Mouse (Mus musculus) lung, embryonic 14.5 days (tissue): ENCODE measurements around the gene Sult1a1. TPM values are rescaled to one million over a fixed set of nuclear protein-coding genes. Genes with fewer than 3 reads are reported as not detected.
"Not testable (repeated sequence)": the region's sequence is repeated elsewhere in the genome, so short reads cannot be mapped to it uniquely, and the experiment has no call there.

Experiments used
- ATAC-seq: fragments of 200-750 bp; cut with Nextera tagmentation; 2 replicates; pipeline ENCODE4 v1.8.0; 2017; ENCODE audit warnings: mild to moderate bottlenecking, moderate TSS enrichment, moderate library complexity; ENCODE audit not compliant: insufficient read depth
- DNase-seq: peaks from one replicate; pipeline ENCODE4 v3.0.0-alpha.2; 2015
- H3K27ac ChIP-seq: fragments of 300-500 bp; sonication (generic); 2 replicates; pipeline ENCODE4 v1.5.1; 2014; ENCODE audit warnings: low read depth, mild to moderate bottlenecking, moderate library complexity
- H3K27me3 ChIP-seq: fragments of 300-500 bp; sonication (generic); 2 replicates; pipeline ENCODE4 v1.6.1; 2014; ENCODE audit warnings: low read length, control low read depth; ENCODE audit not compliant: insufficient read depth
- H3K36me3 ChIP-seq: fragments of 300-500 bp; sonication (generic); 2 replicates; pipeline ENCODE4 v1.6.1; 2014; ENCODE audit warnings: control low read depth; ENCODE audit not compliant: insufficient read depth
- H3K4me1 ChIP-seq: fragments of 300-500 bp; sonication (generic); 2 replicates; pipeline ENCODE4 v1.6.1; 2014; ENCODE audit warnings: antibody characterized with exemption, control low read depth; ENCODE audit not compliant: insufficient read depth
- H3K4me2 ChIP-seq: fragments of 300-500 bp; sonication (generic); 2 replicates; pipeline ENCODE4 v1.6.1; 2014; ENCODE audit warnings: mild to moderate bottlenecking
- H3K4me3 ChIP-seq: fragments of 300-500 bp; sonication (generic); 2 replicates; pipeline ENCODE4 v1.5.1; 2014; ENCODE audit warnings: low read depth, low read length
- H3K9ac ChIP-seq: fragments of 300-500 bp; sonication (generic); 2 replicates; pipeline ENCODE4 v1.6.1; 2014
- H3K9me3 ChIP-seq: fragments of 300-500 bp; sonication (generic); 2 replicates; pipeline ENCODE4 v1.6.1; 2016; ENCODE audit warnings: low read depth, low read length, control low read depth
- CTCF ChIP-seq: IDR thresholded peaks from 2 replicates; pipeline ENCODE4 v1.5.1; 2016; ENCODE audit warnings: antibody characterized with exemption, low read depth
- WGBS: fragments of 180-500 bp; shearing (Covaris S2); extraction: QIAGEN DNeasy Blood & Tissue Kit; methylation state at CpG from one replicate; pipeline ENCODE4 v1.1.7; 2014; 5-methylcytosine and 5-hydroxymethylcytosine counted together
- polyA plus RNA-seq: library from polyadenylated mRNA; unstranded; fragments of >200 nt; fragmentation: Nextera tagmentation; extraction: Ambion mirVana; gene quantifications from 2 replicates; pipeline ENCODE4 v1.2.1, GENCODE M21; 2014

Gene Sult1a1
- polyA plus RNA-seq, 1 experiment from 2014 or later = 1.4 TPM

DNA sequence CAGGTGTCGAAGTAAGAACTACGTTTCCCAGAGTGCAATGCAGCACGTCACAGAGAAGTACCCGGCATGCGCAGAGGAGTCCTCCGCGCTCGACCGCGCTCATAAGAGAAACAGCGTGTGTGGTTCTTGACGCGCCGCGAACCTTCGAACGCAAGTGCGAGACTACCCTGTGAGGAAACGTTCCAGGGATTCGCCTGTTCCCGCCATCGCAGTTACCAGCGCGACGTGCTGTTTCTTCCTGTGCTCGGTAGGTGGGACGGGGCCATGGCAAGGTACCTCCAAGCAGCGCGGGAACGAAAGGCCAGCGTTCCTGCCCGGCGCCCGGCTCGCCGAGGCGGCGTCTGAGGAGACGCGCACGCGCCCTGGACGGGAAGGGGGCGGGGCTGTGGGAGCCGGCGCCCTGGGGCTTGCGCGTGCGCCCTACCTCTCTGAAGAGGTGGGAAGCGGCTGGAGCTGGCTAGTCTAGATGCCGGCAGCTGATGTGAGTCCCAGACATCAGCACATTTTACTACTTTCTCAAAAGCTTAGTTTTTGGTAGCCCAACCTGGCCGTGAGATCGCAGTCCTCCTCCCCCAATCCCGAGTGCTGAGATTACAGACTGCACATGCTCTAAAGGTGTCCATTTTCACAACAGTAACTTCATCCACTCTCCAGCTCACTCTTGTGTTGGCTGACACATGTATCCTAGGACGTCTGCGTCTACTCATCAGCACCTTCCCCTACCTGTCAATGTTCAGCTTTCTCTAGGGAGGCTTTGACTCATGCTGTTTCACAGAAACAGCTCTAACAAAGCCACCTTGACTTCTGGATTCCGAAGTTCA is 26.8 kb downstream of the Sult1a1 start, which contains the start of gene Sgf29:
TSS of gene Sgf29 (plus strand) at position 79 of the 821 bp plus-strand sequence.
- Histone ChIP-seq H3K9me3 (no peaks in the 10 kb centered on the region), H3K4me2 (peak within 1 kb of the TSS; percentile 83), H3K27ac (peak within 1 kb of the TSS; percentile 89), H3K4me1 (0 out of 2 replicates have a peak, but pooled peaks cover 5% of the 10 kb centered on the region), H3K4me3 (peak within 1 kb of the TSS; percentile 58), H3K36me3 (no peaks in the 10 kb centered on the region), H3K27me3 (no peaks in the 10 kb centered on the region), H3K9ac (peak within 1 kb of the TSS; percentile 73)
- TF ChIP-seq CTCF = 0 out of 2 replicates have a peak, but pooled peaks have one; percentile 8
- peak; percentile 95 for DNase-seq
- WGBS = 1% methylated on average over 57 of the region's 57 CpGs
- ATAC-seq = peak; percentile 99

DNA sequence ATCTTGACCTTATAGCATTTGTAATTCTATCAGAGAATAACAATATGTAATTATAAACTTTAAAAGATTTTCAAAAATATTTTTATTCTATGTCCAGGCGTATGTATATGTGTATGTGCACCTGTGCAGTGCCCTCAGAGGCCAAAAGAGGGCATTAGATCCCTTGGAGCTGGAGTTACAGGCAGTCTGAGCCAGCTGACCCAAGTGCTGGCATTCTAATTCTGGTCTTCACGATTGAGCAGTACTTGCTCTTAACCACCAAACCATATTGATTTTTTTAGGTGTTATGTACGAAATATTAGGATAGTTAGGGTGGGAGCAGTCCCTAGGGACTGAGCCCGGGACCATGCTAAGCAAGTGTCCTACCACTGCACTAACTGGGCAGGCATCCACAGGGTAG is 27.7 kb downstream of the Sult1a1 start:
- no peaks in the 10 kb centered on the region for H3K9me3 ChIP-seq
- peak overlapping the region; percentile 58; the same call in 1 of the 2 replicates for H3K4me3 ChIP-seq
- no peaks in the 10 kb centered on the region for H3K27me3 ChIP-seq
- no peak for ATAC-seq
- no peak overlapping the region for H3K27ac ChIP-seq
- H3K4me1 ChIP-seq = 0 out of 2 replicates have a peak, but pooled peaks cover 5% of the 10 kb centered on the region
- WGBS = 76% methylated on average over 4 of the region's 4 CpGs
- H3K4me2 ChIP-seq = peak overlapping the region; percentile 83
- peak; percentile 15; the same call in 1 of the 2 replicates for TF ChIP-seq CTCF
- H3K9ac ChIP-seq = no peak overlapping the region
- DNase-seq = no peak
- H3K36me3 ChIP-seq = no peaks in the 10 kb centered on the region

DNA sequence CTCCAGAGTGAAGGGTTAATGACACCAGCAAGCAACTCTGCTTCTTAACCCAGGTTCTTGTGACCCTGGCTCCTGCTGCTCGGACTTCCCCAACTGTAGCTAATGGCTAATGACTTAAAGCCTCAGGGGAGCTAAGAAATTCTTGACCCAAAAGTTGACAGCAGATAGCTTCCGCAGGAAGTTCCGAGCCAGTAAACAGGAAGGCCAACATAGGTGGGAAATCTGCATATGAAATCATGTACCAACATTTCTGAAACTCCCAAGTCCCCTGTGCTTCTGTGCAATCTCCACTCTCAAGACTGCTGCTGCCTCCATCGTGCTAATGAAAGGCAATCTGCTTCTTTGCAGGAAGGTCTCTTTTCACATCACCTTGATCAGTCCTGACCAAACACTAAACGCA is 30.5 kb downstream of the Sult1a1 start:
- Histone ChIP-seq H3K4me2 (no peak overlapping the region), H3K36me3 (no peaks in the 10 kb centered on the region), H3K9ac (no peak overlapping the region), H3K27me3 (no peaks in the 10 kb centered on the region), H3K9me3 (no peaks in the 10 kb centered on the region), H3K4me3 (no peak overlapping the region), H3K4me1 (0 out of 2 replicates have a peak, but pooled peaks cover 5% of the 10 kb centered on the region), H3K27ac (no peak overlapping the region)
- DNase-seq (no peak), ATAC-seq (no peak)
- WGBS = 64% methylated on average over 5 of the region's 5 CpGs
- no peak for TF ChIP-seq CTCF

DNA sequence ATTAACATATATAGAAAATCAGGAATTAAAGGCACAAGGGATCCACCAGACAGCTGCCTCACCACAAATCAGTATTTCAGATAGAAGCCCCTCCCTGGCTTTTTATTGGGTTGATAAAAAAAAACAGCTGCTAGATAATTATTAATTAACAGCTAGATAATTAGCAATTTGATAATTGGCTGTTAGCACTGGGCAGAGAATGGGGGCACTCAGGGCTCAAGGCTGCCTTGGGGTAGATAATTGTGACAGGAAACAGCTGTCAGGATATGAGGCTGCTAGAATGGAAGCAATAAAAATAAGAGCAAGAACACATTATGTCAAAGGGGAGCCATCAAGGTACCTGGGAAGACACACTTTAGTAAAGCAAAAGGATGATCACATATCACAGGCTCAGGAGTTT is 31.3 kb downstream of the Sult1a1 start:
- ATAC-seq = no peak
- H3K9me3 ChIP-seq = no peaks in the 10 kb centered on the region
- no peak overlapping the region for H3K4me2 ChIP-seq
- 0 out of 2 replicates have a peak, but pooled peaks cover 2% of the 10 kb centered on the region for H3K4me1 ChIP-seq
- H3K9ac ChIP-seq = no peak overlapping the region
- no peaks in the 10 kb centered on the region for H3K36me3 ChIP-seq
- no peak overlapping the region for H3K27ac ChIP-seq
- no peaks in the 10 kb centered on the region for H3K27me3 ChIP-seq
- no peak overlapping the region for H3K4me3 ChIP-seq
- TF ChIP-seq CTCF = no peak
- DNase-seq = no peak

DNA sequence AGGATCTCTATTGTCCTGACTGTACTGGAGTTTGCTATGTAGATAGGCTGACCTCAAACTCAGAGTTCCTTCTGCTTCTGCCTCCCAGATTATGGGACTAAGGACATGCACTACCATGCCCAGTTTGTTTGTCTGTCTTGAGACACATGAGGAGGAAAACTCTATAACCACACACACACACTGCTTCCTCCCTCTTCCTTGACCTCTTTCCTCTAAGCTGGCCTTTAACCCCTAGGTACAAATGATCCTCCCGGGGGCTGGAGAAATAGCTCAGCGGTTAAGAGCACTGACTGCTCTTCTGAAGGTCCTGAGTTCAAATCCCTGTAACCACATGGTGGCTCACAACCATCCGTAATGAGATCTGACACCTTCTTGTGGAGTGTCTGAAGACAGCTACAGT is 31.9 kb downstream of the Sult1a1 start:
- DNase-seq (no peak), ATAC-seq (no peak)
- Histone ChIP-seq H3K4me2 (no peak overlapping the region), H3K4me3 (no peak overlapping the region), H3K27me3 (no peaks in the 10 kb centered on the region), H3K9me3 (no peaks in the 10 kb centered on the region), H3K9ac (no peak overlapping the region), H3K36me3 (no peaks in the 10 kb centered on the region), H3K4me1 (no peaks in the 10 kb centered on the region), H3K27ac (no peak overlapping the region)
- 65% methylated on average over 3 of the region's 3 CpGs for WGBS
- TF ChIP-seq CTCF = no peak

DNA sequence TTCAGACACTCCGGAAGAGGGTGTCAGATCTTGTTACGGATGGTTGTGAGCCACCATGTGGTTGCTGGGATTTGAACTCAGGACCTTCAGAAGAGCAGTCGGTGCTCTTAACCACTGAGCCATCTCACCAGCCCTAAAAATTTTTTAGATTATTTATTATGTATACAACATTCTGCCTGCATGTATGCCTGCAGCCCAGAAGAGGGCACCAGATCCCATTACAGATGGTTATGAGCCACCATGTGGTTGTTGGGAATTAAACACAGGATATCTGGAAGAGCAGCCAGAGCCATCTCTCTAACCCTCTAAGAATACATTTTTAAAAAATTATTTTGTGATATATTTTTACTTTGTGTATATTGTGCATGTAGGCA is 33.0 kb downstream of the Sult1a1 start:
- 0 out of 2 replicates have a peak, but pooled peaks have one; percentile 41 for ATAC-seq
- 51% methylated on average over 2 of the region's 3 CpGs for WGBS

DNA sequence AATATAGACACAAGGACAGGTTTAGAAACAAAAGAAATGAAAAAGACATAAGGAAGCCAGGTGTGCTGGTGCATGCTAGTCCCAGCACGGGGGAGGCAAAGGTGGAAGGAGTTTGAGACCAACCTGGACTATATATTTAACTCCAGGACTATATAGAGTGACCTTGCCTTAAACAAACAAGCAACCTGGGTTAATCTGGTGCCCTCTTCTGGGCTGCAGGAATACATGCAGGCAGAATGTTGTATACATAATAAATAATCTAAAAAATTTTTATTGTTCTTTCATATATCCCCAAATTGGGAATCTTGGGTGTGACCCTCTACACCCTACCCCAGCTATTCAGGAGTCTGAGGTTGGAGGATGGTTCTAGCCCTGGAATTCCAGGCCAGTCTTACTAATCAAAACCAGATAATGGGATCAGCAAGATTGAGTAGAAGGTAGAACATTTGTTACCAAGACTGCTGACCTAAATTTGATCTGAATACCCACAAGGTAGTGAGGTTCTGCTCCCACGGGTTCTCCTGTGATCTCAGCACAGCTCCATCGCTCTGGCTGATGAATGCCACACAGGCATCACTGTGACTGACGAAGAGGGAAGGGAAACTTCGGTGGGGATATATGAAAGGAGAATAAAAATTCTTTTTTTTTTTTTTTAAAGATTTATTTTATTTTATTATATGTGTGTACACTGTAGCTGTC is 33.5 kb downstream of the Sult1a1 start:
- no peak for ATAC-seq

More for the DNA sequence above, 33.0 kb downstream of the Sult1a1 start:
- not testable (repeated sequence) for H3K27me3 ChIP-seq, H3K4me3 ChIP-seq, H3K9ac ChIP-seq, H3K9me3 ChIP-seq, H3K27ac ChIP-seq, H3K4me2 ChIP-seq, H3K4me1 ChIP-seq, H3K36me3 ChIP-seq
- DNase-seq = peak; percentile 78
- peak; percentile 75 for TF ChIP-seq CTCF

More for the DNA sequence above, 33.5 kb downstream of the Sult1a1 start:
- H3K4me1 ChIP-seq = no peaks in the 10 kb centered on the region
- H3K4me2 ChIP-seq = no peak overlapping the region
- TF ChIP-seq CTCF = peak; percentile 16; the same call in 1 of the 2 replicates
- no peaks in the 10 kb centered on the region for H3K36me3 ChIP-seq
- H3K9ac ChIP-seq = no peak overlapping the region
- no peaks in the 10 kb centered on the region for H3K9me3 ChIP-seq
- no peak overlapping the region for H3K27ac ChIP-seq
- 64% methylated on average over 5 of the region's 5 CpGs for WGBS
- DNase-seq = no peak
- no peaks in the 10 kb centered on the region for H3K27me3 ChIP-seq
- H3K4me3 ChIP-seq = no peak overlapping the region
